Mouse (Mus musculus) spleen, adult 2 months (tissue): ENCODE results near the gene Mvb12a.

Experiments used
- CTCF ChIP-seq: fragments of 200-500 bp; IDR thresholded peaks from 2 replicates; pipeline ENCODE4 v1.5.1; 2011; ENCODE audit warnings: mild to moderate bottlenecking, inconsistent platforms; ENCODE audit not compliant: insufficient read depth, insufficient read length, insufficient replicate concordance; ENCODE audit errors: extremely low read depth
- POLR2A ChIP-seq: fragments of 200-500 bp; IDR thresholded peaks from 2 replicates; pipeline ENCODE4 v1.6.1; 2011; ENCODE audit warnings: low read depth, low read length, inconsistent platforms

GRCm38 (mm10) chr8:71528362-71529073, 14.2 kb upstream of the Mvb12a start:
- TF ChIP-seq CTCF (no peak), POLR2A (no peak)
